Mouse (Mus musculus) lung, postnatal 10 days (tissue): Measurements from ENCODE around the gene Nxn.

ENCODE experiments used
- DNase-seq: peaks from one replicate; pipeline ENCODE4 v3.0.0; 2021

Nxn gene

DNA sequence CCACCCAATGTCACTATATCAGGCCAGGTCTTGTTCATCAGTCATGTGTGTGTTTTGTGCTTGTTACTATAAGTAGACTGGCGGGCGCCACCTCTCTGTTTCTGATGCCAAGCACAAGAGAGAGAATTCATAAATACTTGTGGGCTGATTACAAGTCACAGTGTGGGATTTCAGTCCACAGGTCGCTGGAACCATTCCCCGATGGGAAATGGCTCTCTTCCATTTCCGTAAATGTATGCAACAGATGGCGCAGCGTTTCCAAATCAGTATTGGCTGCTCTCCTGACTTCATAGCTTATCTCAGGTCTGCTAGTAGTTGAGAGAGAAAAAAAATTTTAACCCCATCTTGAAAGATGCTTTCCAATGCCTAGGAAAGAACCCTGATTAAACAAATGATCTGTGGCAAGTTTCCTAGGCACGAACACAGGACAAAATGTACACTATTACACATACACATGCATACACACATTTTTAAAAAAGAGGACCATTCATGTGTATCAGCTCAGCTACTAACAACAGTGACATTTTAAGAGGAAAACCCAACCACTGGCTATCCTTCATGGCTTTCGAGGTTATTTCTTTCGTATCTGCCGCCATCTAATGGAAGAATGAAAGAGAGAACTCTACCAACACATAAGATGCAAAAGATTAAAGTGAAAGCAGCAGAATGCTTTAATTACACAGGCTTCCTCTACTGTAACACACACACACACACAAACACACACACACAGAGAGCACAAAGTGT is 819 bp upstream of the Nxn start:
- peak; percentile 66 for DNase-seq

DNA sequence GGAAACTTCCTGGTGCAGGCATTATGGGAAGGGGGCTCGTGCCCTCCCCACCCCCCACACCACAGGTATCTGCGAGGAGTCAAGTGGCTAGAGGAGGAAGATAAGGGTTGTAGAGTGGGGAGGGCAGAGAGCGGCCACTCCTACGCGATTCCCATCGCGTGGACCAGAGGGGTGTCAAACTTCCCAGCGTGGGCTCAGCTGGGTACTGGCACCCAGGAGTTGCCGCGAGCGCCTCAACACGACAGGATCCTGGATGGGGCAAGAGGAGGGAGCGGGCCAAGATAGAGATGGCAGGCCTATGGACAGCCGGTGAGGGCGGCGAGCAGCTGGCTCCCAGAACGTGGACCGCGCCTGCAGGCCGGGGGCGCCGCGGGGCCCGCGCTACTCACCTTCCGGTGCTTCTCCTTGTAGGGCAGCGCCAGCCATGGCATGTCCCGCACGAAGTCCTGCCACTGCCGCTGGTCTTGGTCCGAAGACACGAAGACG is 585 bp downstream of the Nxn start:
- DNase-seq: no peak

DNA sequence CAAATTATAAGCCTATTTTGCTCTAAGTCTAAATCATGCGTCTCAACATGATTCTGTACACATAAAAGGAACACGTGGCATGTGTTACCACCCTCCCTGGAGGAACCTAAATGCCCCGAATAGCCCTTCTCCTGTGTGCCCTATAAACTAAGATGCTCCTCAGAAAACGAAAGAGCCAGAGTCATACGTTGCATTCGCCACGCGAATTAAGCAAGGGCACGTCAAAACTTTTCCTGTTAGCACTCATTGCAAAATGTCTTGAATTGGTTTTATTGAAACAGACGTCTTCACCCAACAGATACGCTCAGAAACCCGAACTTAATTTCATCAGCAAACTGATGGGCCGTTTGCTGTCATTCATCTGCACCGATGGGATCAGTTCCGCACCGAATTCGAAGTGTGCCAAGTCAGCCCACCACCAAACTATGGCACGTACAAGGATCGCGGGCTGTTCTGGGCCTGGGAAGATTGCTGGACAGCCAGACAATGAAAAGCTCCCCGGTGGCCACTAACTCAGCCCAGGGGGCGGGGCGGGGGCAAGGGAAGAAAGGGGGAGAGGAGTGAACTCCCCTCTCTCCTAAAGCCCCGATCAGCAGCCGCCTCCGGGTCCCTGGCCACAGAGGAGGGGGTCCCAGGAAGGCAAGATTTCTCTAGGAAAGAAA is 1.2 kb downstream of the Nxn start:
- DNase-seq: peak; percentile 66

GRCm38 (mm10) chr11:76392996-76393395 is 5.9 kb downstream of the Nxn start:
- no peak for DNase-seq

GRCm38 (mm10) chr11:76392532-76392931 is 6.4 kb downstream of the Nxn start:
- no peak for DNase-seq

GRCm38 (mm10) chr11:76388711-76389110 is 10.2 kb downstream of the Nxn start:
- no peak for DNase-seq

GRCm38 (mm10) chr11:76387097-76387496 is 11.8 kb downstream of the Nxn start:
- no peak for DNase-seq

DNA sequence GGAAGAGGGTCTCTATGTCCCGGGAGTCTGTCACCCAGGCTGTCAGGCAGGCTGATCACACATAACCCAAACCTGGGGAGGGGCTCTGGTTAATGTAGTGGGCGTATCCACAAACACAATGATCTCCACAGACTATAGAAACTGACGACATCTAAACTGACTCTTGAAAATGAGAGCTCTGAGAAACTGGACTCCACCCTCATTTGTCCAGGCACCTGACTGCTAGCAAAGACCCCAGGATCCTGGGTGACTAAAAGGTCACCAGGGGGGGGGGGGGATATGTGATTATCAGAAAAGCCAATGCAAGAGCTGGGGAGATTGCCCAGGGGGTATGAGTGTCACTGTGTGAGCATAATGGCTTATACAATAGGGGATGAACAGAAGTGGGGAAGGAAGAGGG is 13.2 kb downstream of the Nxn start:
- DNase-seq: no peak

GRCm38 (mm10) chr11:76385017-76385416 is 13.9 kb downstream of the Nxn start:
- DNase-seq: no peak

GRCm38 (mm10) chr11:76384307-76384706 is 14.6 kb downstream of the Nxn start:
- no peak for DNase-seq

DNA sequence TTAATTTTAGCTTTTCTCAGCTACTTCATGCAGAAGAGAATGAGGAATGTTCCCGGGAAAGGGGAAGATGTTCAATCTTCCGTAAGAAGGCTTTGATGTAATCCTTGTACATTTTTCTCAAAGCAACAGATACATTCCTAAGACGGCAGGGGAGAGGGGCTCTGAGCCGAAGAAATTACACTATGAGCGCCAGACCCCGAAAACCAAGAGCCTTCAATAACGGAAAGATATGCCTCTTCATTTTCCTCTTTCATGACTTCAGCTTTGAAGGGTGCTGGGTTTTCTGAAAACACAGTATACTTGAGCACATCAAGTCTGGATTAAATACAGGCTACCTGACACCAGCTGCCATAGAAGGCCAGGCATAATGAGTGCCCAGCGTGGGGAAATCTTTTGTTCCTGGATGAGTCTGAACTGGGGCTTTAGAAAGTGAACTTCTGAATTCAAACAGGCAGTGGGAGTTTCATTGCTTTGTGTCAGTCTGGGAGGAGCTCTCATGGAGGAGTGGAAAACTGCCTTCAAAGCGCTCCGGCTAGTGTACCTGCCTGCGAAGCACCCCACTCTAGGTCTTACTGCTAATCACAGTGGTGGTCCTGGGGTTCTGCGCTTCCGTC is 16.1 kb downstream of the Nxn start:
- DNase-seq: no peak

GRCm38 (mm10) chr11:76381201-76381885 is 17.6 kb downstream of the Nxn start:
- DNase-seq: no peak

GRCm38 (mm10) chr11:76379921-76380544 is 18.9 kb downstream of the Nxn start:
- peak; percentile 37 for DNase-seq

- no peak for DNase-seq
These were observed 22.5 kb downstream of the Nxn start for GRCm38 (mm10) chr11:76376425-76376824.

DNA sequence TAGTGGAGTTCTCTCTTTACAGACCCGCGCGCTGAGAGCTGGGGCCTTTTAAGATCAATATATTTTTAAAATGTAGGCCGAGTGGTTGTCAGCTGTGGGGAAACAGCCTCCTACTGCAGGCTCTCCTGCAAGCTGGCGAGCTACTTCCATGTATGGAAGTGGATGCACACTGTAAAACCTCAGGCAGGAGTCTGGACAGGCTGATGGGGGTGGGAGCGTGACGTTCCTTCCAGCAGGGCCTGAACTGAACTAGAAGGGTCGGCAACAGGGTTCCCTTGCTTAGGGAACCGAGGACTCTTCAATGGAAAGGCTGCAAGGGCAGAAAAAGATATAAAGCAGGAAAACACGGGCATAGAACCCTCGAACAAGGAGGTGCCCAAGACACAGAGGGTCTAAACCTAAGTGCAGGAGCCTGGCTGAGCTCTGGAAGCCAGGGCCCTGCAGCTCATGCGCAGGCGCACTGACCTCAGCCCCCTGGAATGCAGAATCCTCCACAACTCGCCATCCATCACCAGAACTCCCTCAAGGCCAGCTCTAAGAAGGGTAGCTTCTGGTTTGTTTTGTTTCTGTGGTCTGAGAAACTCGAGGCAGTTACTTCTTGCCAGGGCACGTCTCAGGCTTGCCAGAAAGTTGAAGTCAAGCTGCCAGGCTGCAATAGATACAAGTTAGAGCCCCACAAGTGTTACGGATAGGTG is 24.3 kb downstream of the Nxn start:
- DNase-seq: peak; percentile 91

GRCm38 (mm10) chr11:76372534-76372933 is 26.4 kb downstream of the Nxn start:
- no peak for DNase-seq

- no peak for DNase-seq
These were observed 26.8 kb downstream of the Nxn start for GRCm38 (mm10) chr11:76372120-76372519.

DNA sequence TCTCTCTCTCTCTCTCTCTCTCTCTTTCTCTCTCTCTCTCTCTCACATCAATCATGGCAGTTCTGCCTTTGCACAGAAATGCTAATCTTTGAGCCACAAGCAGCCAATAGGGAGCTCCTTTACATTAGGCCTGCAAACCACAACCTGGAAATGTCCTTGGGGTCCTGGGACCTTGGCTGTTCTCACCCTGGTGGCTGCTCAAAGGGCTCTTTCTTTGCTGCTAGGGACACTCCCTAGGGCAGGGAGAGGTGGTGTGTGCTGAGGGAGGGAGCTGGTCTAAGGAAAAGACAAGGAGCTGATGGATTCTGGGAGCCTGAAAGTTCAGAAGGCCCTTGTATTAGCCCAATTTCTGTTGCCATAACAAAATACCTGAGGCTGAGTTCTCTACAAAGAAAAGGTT is 28.4 kb downstream of the Nxn start:
- no peak for DNase-seq

DNA sequence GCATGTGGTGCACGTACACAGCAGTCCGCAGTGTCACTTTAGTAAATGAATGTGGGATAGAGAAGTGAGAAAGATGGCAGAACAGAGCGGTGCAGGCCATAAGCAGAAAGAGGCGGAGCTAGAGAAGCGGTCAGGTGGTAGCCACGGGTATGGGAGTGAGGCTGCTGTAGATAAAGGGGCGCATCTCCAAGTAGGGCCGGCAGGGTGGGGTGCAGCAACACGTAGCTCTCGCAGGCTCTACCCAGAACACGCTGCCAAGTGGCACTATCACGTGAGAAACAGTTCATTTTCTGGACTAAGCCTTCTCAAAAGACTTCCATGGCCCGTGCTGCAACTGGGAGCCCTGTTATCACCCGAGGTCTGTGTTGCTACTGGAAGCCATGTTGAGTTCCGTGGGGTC is 32.2 kb downstream of the Nxn start:
- no peak for DNase-seq

DNA sequence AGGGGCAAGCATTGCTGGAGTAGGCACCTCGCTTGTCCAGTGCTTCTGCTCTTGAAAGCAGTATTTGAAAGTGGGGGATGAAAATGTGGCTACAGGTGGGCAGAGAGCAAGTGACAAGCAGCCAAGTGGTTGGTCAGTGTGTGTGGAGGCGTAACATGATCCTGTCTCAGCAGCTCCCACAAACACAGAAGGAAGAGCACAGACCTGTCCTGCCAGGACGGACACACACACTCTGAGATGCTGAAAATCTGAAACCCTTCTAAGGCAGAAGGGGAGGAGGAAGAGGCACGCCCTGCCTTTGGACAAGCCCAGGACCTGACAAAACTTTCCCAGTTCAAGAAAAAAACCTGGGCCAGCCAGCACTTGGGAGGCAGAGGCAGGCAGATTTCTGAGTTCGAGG is 34.9 kb downstream of the Nxn start:
- no peak for DNase-seq

DNA sequence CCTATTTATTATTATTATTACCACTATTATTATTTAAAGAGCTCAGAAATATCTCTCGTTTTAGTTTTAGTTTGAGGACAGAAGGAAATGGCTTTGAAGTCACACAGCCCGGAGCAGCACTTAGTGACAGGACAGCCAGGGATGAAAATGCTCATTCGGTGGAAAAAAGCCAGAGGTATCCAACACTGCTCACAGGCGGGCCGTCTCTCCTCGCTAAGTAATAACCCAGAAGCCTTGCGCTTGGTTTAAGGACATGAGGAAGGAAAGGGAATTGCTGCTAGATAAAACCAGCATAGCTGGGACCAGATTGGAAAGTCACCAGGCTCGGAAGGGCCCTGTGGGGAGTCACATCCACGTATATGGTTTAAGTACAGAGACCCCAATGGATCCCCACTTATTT is 35.3 kb downstream of the Nxn start:
- DNase-seq: no peak

GRCm38 (mm10) chr11:76363178-76363577 is 35.8 kb downstream of the Nxn start:
- DNase-seq: no peak
